Mouse (Mus musculus) G1E (cell line): Measurements from ENCODE around the gene Hmox1.

Source experiments
- CTCF ChIP-seq: IDR thresholded peaks from 2 replicates; pipeline ENCODE4 v1.5.1; 2012; ENCODE audit warnings: low read depth, low read length, inconsistent platforms, mixed read lengths
- GATA2 ChIP-seq: IDR thresholded peaks from 2 replicates; pipeline ENCODE4 v1.6.1; 2012; ENCODE audit warnings: low read depth, low read length, inconsistent platforms, borderline replicate concordance

GRCm38 (mm10) chr8:75133399-75133798, 40.0 kb downstream of the Hmox1 start:
- TF ChIP-seq GATA2, result no peak
- TF ChIP-seq CTCF, result no peak
